Mouse (Mus musculus) midbrain, embryonic 15.5 days (tissue): ENCODE results near the gene Pphln1. TPM values are rescaled to one million over a fixed set of nuclear protein-coding genes. Genes with fewer than 3 reads are reported as not detected.
A peak's percentile ranks its signal among the peaks of the same experiment; 100 is the strongest.

Source experiments
- ATAC-seq: fragments of 200-750 bp; cut with Nextera tagmentation; replicated peaks from 2 replicates; pipeline ENCODE4 v1.8.0; 2017; ENCODE audit warnings: moderate TSS enrichment
- H3K27ac ChIP-seq: fragments of 300-500 bp; sonication (generic); 2 replicates; pipeline ENCODE4 v1.5.1; 2015; ENCODE audit warnings: mild to moderate bottlenecking, inconsistent platforms
- H3K27me3 ChIP-seq: fragments of 300-500 bp; sonication (generic); replicated peaks from 2 replicates; pipeline ENCODE4 v1.6.1; 2015; ENCODE audit warnings: inconsistent platforms
- H3K36me3 ChIP-seq: fragments of 300-500 bp; sonication (generic); replicated peaks from 2 replicates; pipeline ENCODE4 v1.6.1; 2015; ENCODE audit warnings: inconsistent platforms
- H3K4me1 ChIP-seq: fragments of 300-500 bp; sonication (generic); 2 replicates; pipeline ENCODE4 v1.6.1; 2015; ENCODE audit warnings: inconsistent platforms
- H3K4me2 ChIP-seq: fragments of 300-500 bp; sonication (generic); 2 replicates; pipeline ENCODE4 v1.6.1; 2015; ENCODE audit warnings: inconsistent platforms, mild to moderate bottlenecking, moderate library complexity
- H3K4me3 ChIP-seq: fragments of 300-500 bp; sonication (generic); 2 replicates; pipeline ENCODE4 v1.5.1; 2015; ENCODE audit warnings: mild to moderate bottlenecking, inconsistent platforms
- H3K9ac ChIP-seq: fragments of 300-500 bp; sonication (generic); 2 replicates; pipeline ENCODE4 v1.6.1; 2015; ENCODE audit warnings: mild to moderate bottlenecking, inconsistent platforms
- H3K9me3 ChIP-seq: fragments of 300-500 bp; sonication (generic); 2 replicates; pipeline ENCODE4 v1.6.1; 2016; ENCODE audit warnings: inconsistent platforms
- WGBS: fragments of 180-500 bp; shearing (Covaris S2); methylation state at CpG from one replicate; pipeline ENCODE4 v1.1.7; 2015; ENCODE audit warnings: mixed read lengths; 5-methylcytosine and 5-hydroxymethylcytosine counted together
- polyA plus RNA-seq: library from polyadenylated mRNA; unstranded; fragments of >200 nt; fragmentation: Nextera tagmentation; extraction: Ambion mirVana; gene quantifications from 2 replicates; pipeline ENCODE4 v1.2.1, GENCODE M21; 2015

Gene Pphln1
- polyA plus RNA-seq, 1 experiment from 2014 or later = 42.1 TPM

- no peak for ATAC-seq
- Histone ChIP-seq H3K9ac (no peak overlapping the region), H3K36me3 (no peaks in the 10 kb centered on the region), H3K9me3 (no peaks in the 10 kb centered on the region), H3K4me3 (no peak overlapping the region), H3K4me1 (0 out of 2 replicates have a peak, but pooled peaks cover 2% of the 10 kb centered on the region), H3K27ac (0 out of 2 replicates have a peak overlapping the region, but pooled peaks have one; percentile 14), H3K4me2 (no peak overlapping the region), H3K27me3 (no peaks in the 10 kb centered on the region)
- 33% methylated on average over 4 of the region's 4 CpGs for WGBS
Measured at GRCm38 (mm10) chr15:93479445-93479844, 81.3 kb downstream of the Pphln1 start.

GRCm38 (mm10) chr15:93481112-93481511 is 83.0 kb downstream of the Pphln1 start:
- Histone ChIP-seq H3K27me3 (no peaks in the 10 kb centered on the region), H3K9me3 (no peaks in the 10 kb centered on the region), H3K36me3 (no peaks in the 10 kb centered on the region), H3K4me1 (0 out of 2 replicates have a peak, but pooled peaks cover 2% of the 10 kb centered on the region), H3K4me3 (no peak overlapping the region), H3K4me2 (no peak overlapping the region), H3K27ac (no peak overlapping the region), H3K9ac (no peak overlapping the region)
- no peak for ATAC-seq
- 83% methylated on average over 10 of the region's 10 CpGs for WGBS

- H3K9me3 ChIP-seq = no peaks in the 10 kb centered on the region
- H3K27ac ChIP-seq = no peak overlapping the region
- H3K4me2 ChIP-seq = no peak overlapping the region
- WGBS = 82% methylated on average over 7 of the region's 7 CpGs
- H3K27me3 ChIP-seq = no peaks in the 10 kb centered on the region
- H3K4me3 ChIP-seq = no peak overlapping the region
- H3K36me3 ChIP-seq = no peaks in the 10 kb centered on the region
- 0 out of 2 replicates have a peak, but pooled peaks cover 2% of the 10 kb centered on the region for H3K4me1 ChIP-seq
- H3K9ac ChIP-seq = no peak overlapping the region
- ATAC-seq = no peak
Measured at GRCm38 (mm10) chr15:93484261-93484710, 86.1 kb downstream of the Pphln1 start.

- H3K4me1 ChIP-seq = no peaks in the 10 kb centered on the region
- no peak for ATAC-seq
- H3K4me2 ChIP-seq = no peak overlapping the region
- H3K36me3 ChIP-seq = no peaks in the 10 kb centered on the region
- no peak overlapping the region for H3K9ac ChIP-seq
- no peak overlapping the region for H3K27ac ChIP-seq
- no peaks in the 10 kb centered on the region for H3K27me3 ChIP-seq
- no peaks in the 10 kb centered on the region for H3K9me3 ChIP-seq
- no peak overlapping the region for H3K4me3 ChIP-seq
- WGBS = 83% methylated on average over 3 of the region's 3 CpGs
Measured at GRCm38 (mm10) chr15:93485252-93485651, 87.1 kb downstream of the Pphln1 start.

- H3K4me1 ChIP-seq = no peaks in the 10 kb centered on the region
- ATAC-seq = no peak
- H3K27me3 ChIP-seq = no peaks in the 10 kb centered on the region
- H3K27ac ChIP-seq = no peak overlapping the region
- no peaks in the 10 kb centered on the region for H3K9me3 ChIP-seq
- no peak overlapping the region for H3K9ac ChIP-seq
- H3K36me3 ChIP-seq = no peaks in the 10 kb centered on the region
- H3K4me2 ChIP-seq = no peak overlapping the region
- no peak overlapping the region for H3K4me3 ChIP-seq
- WGBS = 88% methylated on average over 7 of the region's 7 CpGs
Measured at GRCm38 (mm10) chr15:93486066-93486465, 87.9 kb downstream of the Pphln1 start.

- Histone ChIP-seq H3K9ac (no peak overlapping the region), H3K9me3 (no peaks in the 10 kb centered on the region), H3K27ac (no peak overlapping the region), H3K4me1 (no peaks in the 10 kb centered on the region), H3K4me2 (no peak overlapping the region), H3K36me3 (no peaks in the 10 kb centered on the region), H3K4me3 (no peak overlapping the region), H3K27me3 (no peaks in the 10 kb centered on the region)
- no peak for ATAC-seq
- 77% methylated on average over 4 of the region's 4 CpGs for WGBS
Measured at GRCm38 (mm10) chr15:93489597-93489996, 91.4 kb downstream of the Pphln1 start.

GRCm38 (mm10) chr15:93494700-93495099 is 96.5 kb downstream of the Pphln1 start:
- no peak overlapping the region for H3K9ac ChIP-seq
- no peaks in the 10 kb centered on the region for H3K27me3 ChIP-seq
- H3K9me3 ChIP-seq = no peaks in the 10 kb centered on the region
- H3K4me3 ChIP-seq = no peak overlapping the region
- H3K4me2 ChIP-seq = no peak overlapping the region
- ATAC-seq = no peak
- H3K36me3 ChIP-seq = no peaks in the 10 kb centered on the region
- H3K27ac ChIP-seq = no peak overlapping the region
- 88% methylated on average over 7 of the region's 7 CpGs for WGBS
- H3K4me1 ChIP-seq = no peaks in the 10 kb centered on the region

GRCm38 (mm10) chr15:93499866-93500265 is 101.7 kb downstream of the Pphln1 start:
- H3K4me2 ChIP-seq = no peak overlapping the region
- 78% methylated on average over 9 of the region's 9 CpGs for WGBS
- H3K27me3 ChIP-seq = no peaks in the 10 kb centered on the region
- no peaks in the 10 kb centered on the region for H3K4me1 ChIP-seq
- no peak for ATAC-seq
- no peak overlapping the region for H3K27ac ChIP-seq
- H3K36me3 ChIP-seq = peaks cover 3% of the 10 kb centered on the region; the same call in 1 of the 2 replicates
- H3K4me3 ChIP-seq = no peak overlapping the region
- H3K9ac ChIP-seq = no peak overlapping the region
- H3K9me3 ChIP-seq = no peaks in the 10 kb centered on the region

GRCm38 (mm10) chr15:93502703-93503102 is 104.6 kb downstream of the Pphln1 start:
- H3K27me3 ChIP-seq = no peaks in the 10 kb centered on the region
- no peaks in the 10 kb centered on the region for H3K9me3 ChIP-seq
- H3K4me1 ChIP-seq = no peaks in the 10 kb centered on the region
- H3K27ac ChIP-seq = no peak overlapping the region
- ATAC-seq = no peak
- no peak overlapping the region for H3K9ac ChIP-seq
- no peak overlapping the region for H3K4me3 ChIP-seq
- 95% methylated on average over 9 of the region's 9 CpGs for WGBS
- H3K36me3 ChIP-seq = peaks cover 7% of the 10 kb centered on the region; the same call in 1 of the 2 replicates
- H3K4me2 ChIP-seq = no peak overlapping the region

- no peaks in the 10 kb centered on the region for H3K4me1 ChIP-seq
- H3K9ac ChIP-seq = no peak overlapping the region
- no peaks in the 10 kb centered on the region for H3K9me3 ChIP-seq
- 95% methylated on average over 35 of the region's 35 CpGs for WGBS
- no peak overlapping the region for H3K4me2 ChIP-seq
- ATAC-seq = no peak
- peaks cover 7% of the 10 kb centered on the region; the same call in 1 of the 2 replicates for H3K36me3 ChIP-seq
- no peaks in the 10 kb centered on the region for H3K27me3 ChIP-seq
- H3K27ac ChIP-seq = no peak overlapping the region
- H3K4me3 ChIP-seq = no peak overlapping the region
Measured at GRCm38 (mm10) chr15:93503201-93503745, 105.1 kb downstream of the Pphln1 start.

GRCm38 (mm10) chr15:93504808-93505207 is 106.7 kb downstream of the Pphln1 start:
- H3K9me3 ChIP-seq = no peaks in the 10 kb centered on the region
- no peak overlapping the region for H3K4me2 ChIP-seq
- no peaks in the 10 kb centered on the region for H3K27me3 ChIP-seq
- peaks cover 7% of the 10 kb centered on the region; the same call in 1 of the 2 replicates for H3K36me3 ChIP-seq
- 95% methylated on average over 17 of the region's 17 CpGs for WGBS
- no peaks in the 10 kb centered on the region for H3K4me1 ChIP-seq
- H3K9ac ChIP-seq = no peak overlapping the region
- H3K4me3 ChIP-seq = no peak overlapping the region
- H3K27ac ChIP-seq = no peak overlapping the region
- no peak for ATAC-seq

- Histone ChIP-seq H3K4me2 (no peak overlapping the region), H3K9me3 (no peaks in the 10 kb centered on the region), H3K9ac (no peak overlapping the region), H3K27me3 (peaks cover 12% of the 10 kb centered on the region), H3K27ac (peak overlapping the region; percentile 32; the same call in 1 of the 2 replicates), H3K4me3 (no peak overlapping the region), H3K36me3 (0 out of 2 replicates have a peak, but pooled peaks cover 4% of the 10 kb centered on the region), H3K4me1 (peaks cover 19% of the 10 kb centered on the region)
- 29% methylated on average over 12 of the region's 12 CpGs for WGBS
- peak; percentile 80 for ATAC-seq
Measured at GRCm38 (mm10) chr15:93510690-93511336, 112.7 kb downstream of the Pphln1 start.

- Histone ChIP-seq H3K36me3 (0 out of 2 replicates have a peak, but pooled peaks cover 3% of the 10 kb centered on the region), H3K9ac (no peak overlapping the region), H3K4me2 (no peak overlapping the region), H3K27ac (no peak overlapping the region), H3K27me3 (peaks cover 18% of the 10 kb centered on the region), H3K4me3 (no peak overlapping the region), H3K4me1 (peaks cover 21% of the 10 kb centered on the region), H3K9me3 (no peaks in the 10 kb centered on the region)
- WGBS = 32% methylated on average over 9 of the region's 9 CpGs
- ATAC-seq = no peak
Measured at GRCm38 (mm10) chr15:93512437-93512836, 114.3 kb downstream of the Pphln1 start.
